Mouse (Mus musculus) megakaryocyte, adult 5-6 weeks (primary cell): ENCODE measurements around the gene Galnt9. TPM values are rescaled to one million over a fixed set of nuclear protein-coding genes. Genes with fewer than 3 reads are reported as not detected.

Source experiments
- ATAC-seq: 2 replicates; pipeline ENCODE4 v1.8.0; 2016; ENCODE audit warnings: mild to moderate bottlenecking, inconsistent platforms; ENCODE audit not compliant: poor library complexity, severe bottlenecking
- total RNA-seq, 2 experiments: library from RNA; stranded (forward) in 1 of 2; stranded (reverse) in 1 of 2; fragments of 153-499, 151-499 nt in 1 of 2; fragments of 221-1000, 200-1000 nt in 1 of 2; gene quantifications; 2 replicates each; pipeline versions ENCODE4 v1.2.3 to v1.2.4; 2015 to 2017

Galnt9 gene
- total RNA-seq, 2 experiments from 2014 or later: 20.4 to 38.5 TPM

GRCm38 (mm10) chr5:110534402-110534801, 9.8 kb upstream of the Galnt9 start:
- ATAC-seq: no peak

GRCm38 (mm10) chr5:110535964-110536363, 8.2 kb upstream of the Galnt9 start:
- ATAC-seq: no peak

- no peak for ATAC-seq
Measured at GRCm38 (mm10) chr5:110540947-110541346, 3.2 kb upstream of the Galnt9 start.

GRCm38 (mm10) chr5:110541456-110541855, 2.7 kb upstream of the Galnt9 start:
- no peak for ATAC-seq

GRCm38 (mm10) chr5:110544691-110545069, 525 bp downstream of the Galnt9 start:
- ATAC-seq: no peak

GRCm38 (mm10) chr5:110545311-110545710, 1.2 kb downstream of the Galnt9 start:
- ATAC-seq: no peak

- ATAC-seq: no peak
Measured at GRCm38 (mm10) chr5:110546136-110546535, 2.0 kb downstream of the Galnt9 start.

- ATAC-seq: no peak
Measured at GRCm38 (mm10) chr5:110546726-110547406, 2.7 kb downstream of the Galnt9 start.

GRCm38 (mm10) chr5:110548446-110548845, 4.3 kb downstream of the Galnt9 start:
- no peak for ATAC-seq

- ATAC-seq: no peak
Measured at GRCm38 (mm10) chr5:110550189-110550588, 6.0 kb downstream of the Galnt9 start.

- no peak for ATAC-seq
Measured at GRCm38 (mm10) chr5:110550841-110551240, 6.7 kb downstream of the Galnt9 start.

- no peak for ATAC-seq
Measured at GRCm38 (mm10) chr5:110552005-110552404, 7.8 kb downstream of the Galnt9 start.

GRCm38 (mm10) chr5:110553315-110553714, 9.2 kb downstream of the Galnt9 start:
- ATAC-seq: no peak

GRCm38 (mm10) chr5:110555198-110555597, 11.0 kb downstream of the Galnt9 start:
- no peak for ATAC-seq

- no peak for ATAC-seq
Measured at GRCm38 (mm10) chr5:110558368-110558767, 14.2 kb downstream of the Galnt9 start.

GRCm38 (mm10) chr5:110559679-110560078, 15.5 kb downstream of the Galnt9 start:
- no peak for ATAC-seq

- ATAC-seq: no peak
Measured at GRCm38 (mm10) chr5:110562741-110563326, 18.7 kb downstream of the Galnt9 start.

GRCm38 (mm10) chr5:110564986-110565644, 21.0 kb downstream of the Galnt9 start:
- no peak for ATAC-seq

GRCm38 (mm10) chr5:110567547-110567946, 23.4 kb downstream of the Galnt9 start:
- ATAC-seq: no peak

- ATAC-seq: no peak
Measured at GRCm38 (mm10) chr5:110574888-110575287, 30.7 kb downstream of the Galnt9 start.

GRCm38 (mm10) chr5:110579296-110579695, 35.1 kb downstream of the Galnt9 start:
- ATAC-seq: no peak

GRCm38 (mm10) chr5:110580569-110581239, 36.5 kb downstream of the Galnt9 start:
- no peak for ATAC-seq
